Mouse (Mus musculus): ENCODE results near the gene Fbxo39.
A peak's percentile ranks its signal among the peaks of the same experiment; 100 is the strongest.
"Not testable (repeated sequence)": the region's sequence is repeated elsewhere in the genome, so short reads cannot be mapped to it uniquely, and the experiment has no call there.

Gene Fbxo39

GRCm38 (mm10) chr11:72311355-72312001, 2.8 kb upstream of the Fbxo39 start:
- DNase-seq (ENCODE audit: low read depth, low spot score), result no peak

GRCm38 (mm10) chr11:72318026-72318425, 3.8 kb downstream of the Fbxo39 start:
- DNase-seq (ENCODE audit: low read depth, low spot score), result no peak

GRCm38 (mm10) chr11:72324431-72324830, 10.2 kb downstream of the Fbxo39 start:
- no peak for DNase-seq (ENCODE audit: low read depth, low spot score)

- DNase-seq (ENCODE audit: low read depth, low spot score), result no peak
These were observed 11.5 kb downstream of the Fbxo39 start for GRCm38 (mm10) chr11:72325701-72326100.

GRCm38 (mm10) chr11:72332951-72333667, 18.9 kb downstream of the Fbxo39 start:
- no peak for DNase-seq (ENCODE audit: low read depth, low spot score)

- DNase-seq (ENCODE audit: low read depth, low spot score), result no peak
These were observed 20.4 kb downstream of the Fbxo39 start for GRCm38 (mm10) chr11:72334653-72335052.

- DNase-seq (ENCODE audit: low read depth, low spot score), result no peak
These were observed 22.5 kb downstream of the Fbxo39 start for GRCm38 (mm10) chr11:72336726-72337125.

GRCm38 (mm10) chr11:72338437-72338871, 24.2 kb downstream of the Fbxo39 start:
- DNase-seq (ENCODE audit: low read depth, low spot score), result no peak

- no peak for DNase-seq (ENCODE audit: low read depth, low spot score)
These were observed 25.5 kb downstream of the Fbxo39 start for GRCm38 (mm10) chr11:72339716-72340115.

- peak; percentile 74 for DNase-seq (ENCODE audit: low read depth, low spot score)
These were observed 28.4 kb downstream of the Fbxo39 start for GRCm38 (mm10) chr11:72342549-72343237.

- DNase-seq (ENCODE audit: low read depth, low spot score), result not testable (repeated sequence)
These were observed 29.0 kb downstream of the Fbxo39 start for GRCm38 (mm10) chr11:72343238-72343625.

- DNase-seq (ENCODE audit: low read depth, low spot score), result peak; percentile 57
These were observed 29.7 kb downstream of the Fbxo39 start for GRCm38 (mm10) chr11:72343904-72344303.

GRCm38 (mm10) chr11:72344486-72344885, 30.2 kb downstream of the Fbxo39 start:
- DNase-seq (ENCODE audit: low read depth, low spot score), result no peak

- DNase-seq (ENCODE audit: low read depth, low spot score), result no peak
These were observed 34.3 kb downstream of the Fbxo39 start for GRCm38 (mm10) chr11:72348563-72348962.

GRCm38 (mm10) chr11:72349016-72349415, 34.8 kb downstream of the Fbxo39 start:
- DNase-seq (ENCODE audit: low read depth, low spot score), result no peak

GRCm38 (mm10) chr11:72349652-72350051, 35.4 kb downstream of the Fbxo39 start:
- DNase-seq (ENCODE audit: low read depth, low spot score), result no peak

- DNase-seq (ENCODE audit: low read depth, low spot score), result no peak
These were observed 38.0 kb downstream of the Fbxo39 start for GRCm38 (mm10) chr11:72352272-72352671.

GRCm38 (mm10) chr11:72353186-72353585, 38.9 kb downstream of the Fbxo39 start:
- DNase-seq (ENCODE audit: low read depth, low spot score), result no peak

- peak; percentile 71 for DNase-seq (ENCODE audit: low read depth, low spot score)
These were observed 40.9 kb downstream of the Fbxo39 start for GRCm38 (mm10) chr11:72354971-72355728.

- DNase-seq (ENCODE audit: low read depth, low spot score), result peak; percentile 95
These were observed 47.4 kb downstream of the Fbxo39 start for GRCm38 (mm10) chr11:72361385-72362346.

- no peak for DNase-seq (ENCODE audit: low read depth, low spot score)
These were observed 48.1 kb downstream of the Fbxo39 start, which contains the start of gene Tekt1 for GRCm38 (mm10) chr11:72362347-72362741. Gene Tekt1 (minus strand): TSS chr11:72362442.
